Mouse (Mus musculus): ENCODE results near the gene H2-K1.
"Not testable (repeated sequence)": the region's sequence is repeated elsewhere in the genome, so short reads cannot be mapped to it uniquely, and the experiment has no call there.

Gene H2-K1

DNA sequence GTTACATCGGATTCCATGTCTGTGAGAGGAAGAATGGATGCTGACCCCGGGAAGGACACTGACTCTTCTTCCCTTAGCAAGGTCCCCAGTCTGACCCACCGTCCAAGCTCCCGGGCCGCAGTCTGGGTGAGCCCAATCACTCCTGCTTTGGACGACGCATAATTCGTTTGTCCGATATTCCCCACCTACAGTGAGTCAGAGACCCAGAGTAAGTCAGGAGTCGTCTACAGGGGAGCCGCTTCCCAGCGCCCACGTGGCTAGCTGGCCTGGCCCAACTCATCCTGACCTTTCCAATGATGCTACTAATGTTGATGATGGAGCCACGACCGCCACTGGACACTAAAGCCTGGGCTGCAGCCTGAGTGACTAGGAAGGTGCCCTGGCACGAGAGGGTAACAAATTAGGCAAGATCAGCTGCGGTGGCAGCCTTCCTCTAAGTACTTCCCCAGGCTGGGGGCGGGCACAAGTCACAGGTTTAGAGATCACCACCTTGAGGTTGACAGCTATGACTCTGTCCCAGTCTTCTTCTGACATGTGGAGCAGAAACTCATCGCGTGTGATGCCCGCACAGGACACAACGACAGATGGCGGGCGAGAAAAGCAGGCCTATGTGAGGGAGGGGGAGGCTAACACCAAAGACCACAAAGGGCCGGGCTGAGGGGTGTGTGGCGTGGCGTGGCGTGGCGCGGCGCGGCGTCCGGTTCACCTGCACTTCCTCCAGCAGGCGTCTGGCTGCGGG lies 26.9 kb upstream of the H2-K1 start:
- DNase-seq (ENCODE audit: low read depth, low spot score): peak; percentile 89

DNA sequence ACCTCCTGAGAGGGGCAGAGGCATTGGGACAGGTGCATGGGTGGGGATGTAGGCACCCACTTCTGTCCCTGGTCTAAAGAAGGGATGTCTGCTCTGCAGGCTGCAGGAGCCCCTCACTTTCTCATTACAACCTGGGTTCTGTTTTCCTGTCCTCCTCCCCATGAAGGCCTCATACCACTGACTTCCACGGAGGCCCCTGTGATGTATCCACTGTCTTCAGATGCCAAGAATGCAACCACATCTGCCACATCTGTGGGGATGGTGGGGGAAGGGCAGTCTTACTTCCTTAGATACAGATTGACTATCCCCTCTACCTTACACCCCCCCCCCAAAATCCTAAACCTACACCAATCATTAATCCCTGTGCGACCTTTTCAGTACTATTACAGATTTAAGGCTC lies 26.1 kb upstream of the H2-K1 start:
- DNase-seq (ENCODE audit: low read depth, low spot score): peak; percentile 66

DNA sequence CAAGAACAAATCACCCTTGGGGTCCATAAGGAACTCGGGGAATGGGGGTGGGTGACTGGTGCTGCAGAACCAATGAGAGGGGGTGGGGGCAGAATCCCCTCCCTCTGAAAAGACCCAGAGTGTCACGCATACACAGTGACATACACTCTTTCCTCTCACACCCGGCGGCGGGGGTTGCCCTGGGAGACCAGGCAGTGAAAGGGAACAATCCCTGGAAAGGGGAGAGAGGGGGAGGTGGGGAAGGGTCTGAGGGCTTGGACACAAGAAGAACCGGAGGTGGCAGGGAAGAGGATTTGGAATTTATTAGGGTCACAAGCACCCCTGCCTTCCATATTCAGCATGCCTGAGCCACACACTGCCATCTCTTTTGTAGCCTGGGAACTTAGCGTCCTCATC lies 25.6 kb upstream of the H2-K1 start:
- no peak for DNase-seq (ENCODE audit: low read depth, low spot score)

DNA sequence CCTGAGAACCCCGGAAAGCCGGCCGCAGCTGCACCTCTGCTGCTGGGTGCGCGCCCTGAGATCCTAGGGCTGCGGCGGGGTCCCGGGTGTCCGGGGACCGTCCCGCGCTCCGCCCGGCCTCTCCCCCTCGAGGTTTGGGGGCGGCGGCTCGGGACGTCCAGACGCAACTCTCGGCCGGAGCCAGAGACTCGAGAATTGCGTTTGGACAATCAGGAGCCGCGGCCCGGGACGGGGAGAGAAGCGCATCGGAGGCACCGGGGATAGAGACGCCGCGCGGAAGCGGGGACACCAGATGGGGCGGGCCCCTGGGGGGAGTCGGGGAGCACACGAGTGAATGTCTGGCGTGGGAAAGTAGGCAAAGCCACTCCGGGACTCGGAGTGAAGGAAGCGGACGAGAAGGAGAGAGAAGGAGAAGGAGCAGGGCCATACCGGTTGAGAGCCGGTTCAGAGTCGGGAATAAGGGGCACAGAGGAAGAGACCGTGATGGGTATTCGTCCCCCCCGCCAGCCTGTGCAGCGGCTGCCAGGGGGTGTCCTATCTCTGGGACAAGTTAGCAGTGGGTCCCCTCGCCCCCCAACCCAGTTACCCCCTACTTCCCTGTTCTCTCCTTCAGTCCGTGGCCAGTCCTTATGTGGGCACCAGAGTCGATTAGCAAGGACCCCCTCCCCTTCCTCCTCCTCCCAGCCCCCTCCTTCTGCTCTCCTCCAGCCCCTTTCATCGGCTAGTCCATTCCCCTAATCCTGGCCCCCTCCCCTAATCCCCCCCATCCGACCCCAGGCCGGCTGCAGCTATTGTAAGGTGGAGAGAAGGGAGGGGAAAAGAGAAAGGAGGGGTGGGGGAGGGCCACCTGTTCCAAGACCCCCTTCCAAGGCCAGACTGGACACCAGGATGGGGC lies 25.0 kb upstream of the H2-K1 start:
- DNase-seq (ENCODE audit: low read depth, low spot score): no peak

DNA sequence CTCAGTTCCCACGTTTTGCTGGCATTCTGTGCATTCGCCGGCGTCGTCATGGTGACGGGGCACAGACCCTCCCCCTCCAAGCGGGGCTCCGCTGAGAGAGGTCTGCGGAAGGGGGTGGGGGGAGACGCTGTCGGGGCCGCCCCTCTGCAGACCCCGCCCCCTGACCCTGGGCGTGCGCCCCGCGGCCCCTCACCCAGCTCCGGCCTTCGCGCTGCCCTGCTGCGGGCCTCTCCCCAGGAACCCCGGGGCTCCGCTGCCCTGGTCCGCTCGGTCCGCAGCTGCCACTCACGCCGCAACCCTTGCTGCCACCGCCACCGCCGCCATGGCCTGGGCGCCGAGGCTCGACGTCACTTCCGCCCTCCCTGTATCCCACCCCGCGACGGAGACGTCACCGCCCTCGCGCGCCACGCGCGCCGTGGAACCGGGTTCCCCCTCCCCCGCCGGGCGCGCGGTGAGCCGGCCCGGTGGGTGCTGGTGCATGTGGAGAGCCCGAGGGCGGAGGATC lies 24.2 kb upstream of the H2-K1 start, which contains the start of gene Ring1:
TSS of gene Ring1 (minus strand) at position 364 of the 505 bp plus-strand sequence.
- DNase-seq (ENCODE audit: low read depth, low spot score): peak; percentile 91

DNA sequence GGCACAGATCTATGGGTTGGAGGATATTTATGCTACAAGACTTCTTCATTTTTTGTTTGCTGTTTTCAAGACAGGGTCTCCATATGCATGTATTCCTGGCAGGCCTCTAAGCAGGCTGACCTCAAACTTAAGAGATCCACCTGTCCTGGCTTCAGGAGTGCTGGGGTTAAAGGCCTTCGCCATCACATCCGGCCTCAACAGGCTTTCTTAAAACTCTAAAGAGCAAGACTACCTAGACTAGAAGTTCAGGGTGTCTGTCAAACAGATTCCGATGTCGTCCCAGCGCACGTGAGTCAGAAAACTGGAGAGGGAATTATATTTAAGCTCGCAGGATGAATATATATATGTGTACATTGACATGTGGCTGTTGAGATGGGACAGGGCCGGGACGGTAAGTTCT lies 23.5 kb upstream of the H2-K1 start:
- no peak for DNase-seq (ENCODE audit: low read depth, low spot score)

DNA sequence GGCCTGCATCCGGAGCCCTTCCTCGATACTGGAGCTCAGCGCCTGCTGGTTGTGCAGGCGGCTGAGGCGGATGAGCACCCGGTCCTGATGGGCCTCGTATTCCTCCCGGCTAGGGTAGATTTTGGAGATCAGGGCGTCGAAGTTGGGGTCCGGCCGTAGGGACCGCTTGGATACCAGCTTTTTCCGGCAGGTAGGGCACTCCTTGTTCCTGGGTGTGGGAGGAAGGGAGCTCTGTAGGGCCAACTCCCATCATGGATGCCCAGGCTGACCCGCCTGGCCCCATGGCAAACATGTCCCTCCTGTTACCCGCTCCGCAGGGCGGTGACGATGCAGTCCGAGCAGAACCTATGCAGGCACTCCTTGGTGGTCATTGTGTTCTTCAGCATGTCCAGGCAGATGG lies 22.8 kb upstream of the H2-K1 start:
- no peak for DNase-seq (ENCODE audit: low read depth, low spot score)

DNA sequence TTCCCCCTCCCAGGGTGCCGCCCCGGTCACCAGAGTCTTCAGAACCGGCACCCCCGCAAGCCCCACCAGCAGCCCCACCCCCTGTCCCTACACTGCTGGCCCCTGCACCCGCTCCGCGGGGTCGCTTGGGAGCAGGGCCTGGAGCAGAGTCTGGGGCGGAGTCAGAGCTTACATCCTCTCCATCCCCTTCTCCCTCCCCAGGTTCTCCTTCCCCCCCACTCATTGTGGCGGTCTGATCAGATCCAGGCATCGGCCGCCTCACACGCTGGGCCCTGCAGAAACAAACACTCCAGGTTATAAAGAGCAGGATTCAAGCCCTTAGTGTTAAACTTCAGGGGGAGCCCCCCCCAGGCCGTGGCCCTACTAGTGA lies 22.3 kb upstream of the H2-K1 start:
- DNase-seq (ENCODE audit: low read depth, low spot score): no peak

DNA sequence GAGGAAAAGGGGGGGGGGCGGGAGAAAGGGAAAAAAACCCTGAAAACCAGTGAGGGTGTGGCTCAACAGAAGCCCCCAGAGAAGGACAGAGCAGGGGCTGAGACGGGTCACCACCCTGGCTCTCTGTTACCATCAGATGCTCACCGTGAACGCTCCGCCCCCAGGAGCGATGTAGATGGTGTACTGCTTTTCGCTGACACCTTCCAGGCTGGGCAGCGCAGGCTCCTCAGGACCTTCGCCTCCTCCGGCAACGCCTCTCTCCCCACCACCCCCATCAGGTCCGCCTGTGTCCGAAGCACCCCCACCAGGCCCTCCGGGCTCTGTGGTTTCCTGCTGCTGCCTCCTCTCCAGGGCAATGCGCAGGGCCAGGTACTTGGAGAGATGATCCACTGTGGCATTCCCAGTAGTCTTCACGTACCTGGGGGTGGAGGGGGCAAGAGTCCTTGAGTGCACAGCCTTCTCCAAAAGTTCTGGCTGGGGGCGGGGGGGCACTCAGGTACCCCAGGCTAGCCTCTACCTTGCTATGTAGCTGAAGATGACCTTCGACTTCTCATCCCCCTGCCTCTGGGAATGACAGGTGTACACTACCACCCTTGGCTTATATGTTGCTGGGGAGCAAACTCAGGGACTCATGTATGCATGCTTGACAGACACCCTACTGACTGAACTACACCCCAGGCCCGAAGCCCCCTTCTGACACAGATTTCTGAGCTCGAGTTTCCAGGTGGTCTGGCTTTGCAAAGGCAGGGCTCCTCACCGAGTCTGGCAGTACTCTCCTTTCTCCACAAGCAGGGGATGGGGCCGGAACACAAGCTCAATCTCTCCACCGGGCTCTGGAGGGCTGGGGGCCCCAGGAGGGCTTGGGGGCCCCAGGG lies 21.6 kb upstream of the H2-K1 start:
- no peak for DNase-seq (ENCODE audit: low read depth, low spot score)

DNA sequence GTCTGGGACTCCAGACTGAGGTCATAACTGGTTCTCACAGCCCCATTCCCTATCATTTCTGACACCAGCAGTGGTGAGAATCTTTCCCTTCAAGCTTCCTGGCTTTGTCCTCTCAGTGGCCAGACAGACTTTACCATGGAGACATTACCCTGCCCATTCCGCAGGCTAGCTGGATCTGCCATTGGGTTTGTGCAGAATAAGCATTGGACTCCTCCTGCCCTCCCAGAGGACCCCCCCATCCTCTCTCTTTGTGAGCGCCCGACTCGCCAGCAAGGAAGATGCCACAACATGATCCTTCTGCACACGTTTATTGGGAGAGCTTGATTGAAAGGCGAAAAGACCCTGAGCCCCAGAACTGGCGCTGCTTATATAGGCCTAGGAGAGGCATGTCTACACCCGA lies 13.3 kb upstream of the H2-K1 start:
- DNase-seq (ENCODE audit: low read depth, low spot score): no peak

DNA sequence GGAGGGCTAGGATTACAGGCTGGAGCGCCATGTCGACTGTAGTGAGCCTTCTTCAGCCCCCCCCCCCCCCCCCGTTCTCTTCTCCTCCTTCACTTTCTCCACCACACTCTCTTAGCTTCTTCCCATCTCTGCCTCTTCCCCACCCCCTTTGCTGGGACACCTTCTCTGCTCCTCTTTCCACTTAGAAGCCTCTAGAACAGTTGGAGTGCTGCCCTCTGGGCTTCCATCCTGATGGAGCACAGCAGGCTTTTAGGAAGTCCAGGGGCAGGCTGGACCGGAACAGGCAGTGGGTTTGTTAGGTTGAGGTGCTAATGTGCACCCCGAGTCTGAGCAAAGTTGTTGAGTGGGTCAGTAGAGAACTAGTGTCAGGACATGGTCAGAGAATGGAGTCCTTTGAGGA lies 10.0 kb upstream of the H2-K1 start:
- DNase-seq (ENCODE audit: low read depth, low spot score): no peak

DNA sequence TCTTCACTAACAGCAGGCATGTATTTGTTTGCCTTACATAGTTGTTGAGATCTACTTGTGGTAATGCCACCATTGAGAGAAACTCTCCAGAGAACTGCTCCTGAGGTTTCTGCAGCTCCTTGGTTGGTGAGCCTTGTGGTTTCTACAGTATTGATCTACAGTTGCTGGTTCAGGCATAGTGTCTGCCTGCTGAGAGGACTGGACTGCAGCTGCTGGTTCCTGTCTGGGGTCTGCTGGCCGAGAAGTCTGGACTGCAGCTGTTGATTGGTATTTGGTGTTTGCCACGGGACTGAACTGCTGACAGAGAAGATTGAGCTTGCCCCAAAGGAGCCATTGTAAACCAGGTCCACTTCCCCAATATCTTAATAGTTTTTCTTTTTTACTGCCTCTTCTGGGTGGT lies 6.4 kb upstream of the H2-K1 start:
- DNase-seq (ENCODE audit: low read depth, low spot score): no peak

DNA sequence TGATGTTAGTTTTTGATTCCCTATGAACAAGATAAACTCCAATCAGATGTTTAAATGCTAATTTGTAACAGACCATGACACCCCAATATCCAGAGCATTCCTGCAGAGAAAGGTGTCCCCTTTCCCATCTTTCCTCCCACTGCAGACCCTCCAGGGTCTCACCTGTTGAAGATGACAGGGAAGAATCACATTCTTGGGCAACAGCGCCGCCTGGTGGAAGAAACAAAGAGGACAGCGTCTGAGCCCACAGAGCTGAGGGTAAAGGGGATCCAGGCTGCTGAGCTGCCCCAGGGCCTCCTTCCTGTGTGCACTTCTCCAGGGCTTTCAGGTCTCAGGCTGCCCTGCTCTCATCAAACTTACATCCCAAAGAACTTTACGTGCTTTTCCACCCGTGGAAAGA lies 3.3 kb upstream of the H2-K1 start:
- peak; percentile 67 for DNase-seq (ENCODE audit: low read depth, low spot score)

DNA sequence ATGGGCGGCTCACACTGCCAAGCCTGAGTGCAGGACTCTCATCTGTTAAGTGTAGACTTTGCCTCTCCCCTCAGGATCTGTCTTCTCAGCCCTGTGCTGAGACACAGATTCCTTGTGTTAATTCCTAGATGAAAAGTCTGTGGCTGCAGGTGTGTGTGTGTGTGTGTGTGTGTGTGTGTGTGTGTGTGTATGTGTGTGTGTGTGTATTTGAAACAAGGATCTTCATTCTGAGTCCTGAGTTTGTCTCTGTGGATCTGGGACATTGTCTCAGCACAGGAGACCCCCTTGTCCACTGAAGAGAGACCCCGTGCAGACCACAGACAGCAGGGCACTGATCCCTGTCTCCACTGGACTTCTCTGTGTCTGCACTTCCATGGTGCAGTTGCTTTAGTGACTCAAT lies 649 bp upstream of the H2-K1 start:
- DNase-seq (ENCODE audit: low read depth, low spot score): not testable (repeated sequence)

DNA sequence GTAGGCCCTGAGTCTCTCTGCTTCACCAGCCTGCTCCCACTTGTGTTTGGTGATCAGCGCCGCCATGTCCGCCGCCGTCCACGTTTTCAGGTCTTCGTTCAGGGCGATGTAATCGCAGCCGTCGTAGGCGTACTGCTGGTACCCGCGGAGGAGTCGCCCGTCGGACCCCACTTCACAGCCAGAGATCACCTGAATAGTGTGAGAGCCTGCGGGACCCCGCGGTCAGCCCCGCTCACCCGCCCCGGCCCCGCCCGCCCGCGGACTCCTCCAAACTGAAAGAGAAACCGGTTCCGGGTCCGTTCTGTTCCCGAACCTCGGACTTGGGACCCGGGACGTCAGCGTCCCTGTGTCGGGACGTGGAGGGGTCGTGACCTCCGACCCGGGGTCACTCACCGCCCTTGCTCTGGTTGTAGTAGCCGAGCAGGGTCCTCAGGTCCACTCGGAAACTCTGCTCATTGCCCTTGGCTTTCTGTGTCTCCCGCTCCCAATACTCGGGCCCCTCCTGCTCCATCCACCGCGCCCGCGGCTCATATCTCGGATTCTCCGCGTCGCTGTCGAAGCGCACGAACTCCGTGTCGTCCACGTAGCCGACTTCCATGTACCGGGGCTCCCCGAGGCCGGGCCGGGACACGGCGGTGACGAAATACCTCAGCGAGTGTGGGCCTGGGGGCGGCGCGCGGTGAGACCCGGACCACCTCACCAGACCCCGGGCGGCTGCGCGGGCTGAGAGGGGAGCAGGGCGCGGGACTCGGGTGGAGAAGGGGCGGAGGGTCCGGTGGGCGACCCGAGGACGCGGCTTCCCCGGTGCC lies 602 bp downstream of the H2-K1 start:
- peak; percentile 68 for DNase-seq (ENCODE audit: low read depth, low spot score)

DNA sequence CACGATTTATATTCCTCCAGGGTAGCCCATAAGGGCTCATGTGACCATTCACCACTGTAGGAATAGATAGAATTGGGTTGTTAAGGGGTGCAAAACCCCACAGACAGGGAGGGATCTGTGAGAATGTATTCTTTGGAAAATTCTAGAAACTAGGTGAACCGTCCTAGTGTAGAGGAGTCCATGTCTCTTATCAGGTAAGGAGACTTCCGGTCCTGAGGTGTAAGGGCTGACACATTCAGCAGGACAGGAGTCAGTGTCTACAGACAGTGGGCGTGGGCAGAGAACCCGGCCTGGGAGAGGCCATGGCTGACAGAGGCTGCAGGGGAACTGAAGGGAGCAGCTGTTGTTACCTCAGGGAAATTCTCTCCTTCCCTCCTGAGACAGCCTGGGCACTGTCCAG lies 1.4 kb downstream of the H2-K1 start:
- DNase-seq (ENCODE audit: low read depth, low spot score): peak; percentile 73

DNA sequence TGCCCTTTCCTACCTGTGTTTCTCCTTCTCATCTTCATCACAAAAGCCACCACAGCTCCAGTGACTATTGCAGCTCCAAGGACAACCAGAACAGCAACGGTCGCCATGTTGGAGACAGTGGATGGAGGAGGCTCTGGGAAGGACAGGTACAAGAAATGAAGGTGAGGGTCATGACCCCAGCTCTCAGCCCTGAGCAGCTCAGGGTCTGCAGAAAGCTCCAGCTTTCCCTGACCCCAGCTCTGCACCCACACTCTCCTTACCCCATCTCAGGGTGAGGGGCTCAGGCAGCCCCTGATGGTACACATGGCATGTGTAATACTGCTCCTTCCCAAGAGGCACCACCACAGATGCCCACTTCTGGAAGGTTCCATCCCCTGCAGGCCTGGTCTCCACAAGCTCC lies 3.1 kb downstream of the H2-K1 start:
- not testable (repeated sequence) for DNase-seq (ENCODE audit: low read depth, low spot score)

DNA sequence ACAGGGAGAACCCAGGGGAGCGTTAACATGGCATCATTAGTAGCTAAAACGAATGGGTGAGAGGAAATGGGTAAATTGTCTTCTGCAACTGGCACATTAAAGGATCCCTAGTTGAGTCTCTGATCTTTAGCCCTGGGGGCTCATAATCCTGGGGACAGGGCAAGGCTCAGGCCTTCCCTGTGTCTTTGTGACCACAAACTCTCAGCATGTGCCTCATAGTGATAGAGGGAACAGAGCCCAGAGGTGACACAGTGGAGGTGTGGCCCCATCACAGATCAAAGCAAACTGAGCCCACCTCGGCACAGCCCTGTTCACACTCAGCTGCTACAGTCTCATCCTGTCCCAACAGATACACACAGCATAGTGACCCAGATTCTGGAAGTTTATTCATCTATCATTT lies 4.5 kb downstream of the H2-K1 start:
- peak; percentile 48 for DNase-seq (ENCODE audit: low read depth, low spot score)

DNA sequence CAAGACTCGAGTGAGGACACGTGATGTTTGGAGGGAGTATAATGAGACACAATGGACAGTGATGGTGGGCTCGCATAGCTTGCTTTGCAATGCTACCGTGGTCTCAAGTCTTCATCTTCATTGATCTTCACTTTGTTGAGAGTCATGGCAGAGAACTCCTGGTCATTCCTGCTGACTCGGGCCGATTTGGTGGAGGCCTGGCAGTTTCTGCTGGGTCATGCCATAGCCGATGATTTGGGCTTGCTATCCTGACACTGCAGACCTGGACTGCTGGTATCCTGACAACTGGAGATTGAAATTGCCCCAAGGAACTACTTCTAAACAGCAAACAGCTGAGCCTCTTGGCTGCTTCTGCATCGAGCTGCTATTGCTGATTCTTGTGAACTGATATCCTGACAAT lies 5.2 kb downstream of the H2-K1 start:
- DNase-seq (ENCODE audit: low read depth, low spot score): peak; percentile 32

DNA sequence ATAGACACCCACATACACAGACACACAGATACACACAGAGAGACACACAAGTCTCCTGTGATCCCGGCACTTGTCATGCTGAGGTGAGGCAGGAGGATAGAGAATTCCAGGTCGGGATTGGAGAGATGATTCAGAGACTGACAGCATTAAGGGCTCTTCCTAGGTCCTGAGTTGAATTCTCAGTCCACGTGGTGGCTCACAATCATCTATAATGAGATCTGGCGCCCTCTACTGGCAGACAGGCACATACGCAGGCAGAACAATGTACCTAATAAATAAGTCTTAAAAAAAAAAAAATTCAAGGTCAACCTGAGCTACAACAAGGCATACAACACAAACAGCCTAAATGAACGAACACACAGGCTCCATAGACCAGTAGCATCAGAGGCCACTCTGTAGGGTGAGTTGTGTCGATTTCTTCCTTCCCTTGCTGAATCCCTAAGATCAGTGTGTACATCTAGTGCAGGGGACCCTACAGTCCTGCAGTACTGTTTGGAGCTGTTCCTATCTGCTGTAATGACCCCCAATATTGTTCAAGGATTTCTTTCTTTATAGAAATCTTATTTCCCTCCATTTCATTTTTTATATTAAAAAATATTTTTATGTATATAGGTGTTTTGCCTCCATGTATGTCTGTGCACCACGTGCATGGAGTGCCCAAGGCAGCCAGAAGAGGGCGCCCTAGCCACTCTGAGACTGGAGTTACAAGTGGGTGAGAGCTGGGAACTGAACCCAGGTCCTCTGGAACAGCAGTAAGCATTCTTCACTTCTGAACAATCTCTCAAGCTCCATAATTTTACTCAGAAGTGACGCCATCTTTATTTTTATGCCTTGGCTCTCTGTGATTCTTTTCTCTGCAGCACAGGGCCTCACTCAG lies 8.1 kb downstream of the H2-K1 start:
- DNase-seq (ENCODE audit: low read depth, low spot score): peak; percentile 86
